Mouse (Mus musculus) midbrain, embryonic 14.5 days (tissue): Measurements from ENCODE around the gene Tent5c. TPM values are rescaled to one million over a fixed set of nuclear protein-coding genes. Genes with fewer than 3 reads are reported as not detected.

ENCODE experiments used
- ATAC-seq: fragments of 200-750 bp; cut with Nextera tagmentation; 2 replicates; pipeline ENCODE4 v1.8.0; 2017; ENCODE audit warnings: moderate number of reproducible peaks, moderate library complexity; ENCODE audit not compliant: low FRiP score, low TSS enrichment
- DNase-seq: peaks from one replicate; pipeline ENCODE4 v3.0.0-alpha.2; 2015
- H3K27ac ChIP-seq: fragments of 300-500 bp; sonication (generic); replicated peaks from 2 replicates; pipeline ENCODE4 v1.5.1; 2014; ENCODE audit warnings: mild to moderate bottlenecking, low read depth, low read length, moderate library complexity
- H3K27me3 ChIP-seq: fragments of 300-500 bp; sonication (generic); 2 replicates; pipeline ENCODE4 v1.6.1; 2014; ENCODE audit warnings: low read length, control low read depth, mixed read lengths; ENCODE audit not compliant: control insufficient read depth, insufficient read depth
- H3K36me3 ChIP-seq: fragments of 300-500 bp; sonication (generic); 2 replicates; pipeline ENCODE4 v1.6.1; 2014; ENCODE audit warnings: low read length, control low read depth; ENCODE audit not compliant: control insufficient read depth, insufficient read depth
- H3K4me1 ChIP-seq: fragments of 300-500 bp; sonication (generic); 2 replicates; pipeline ENCODE4 v1.6.1; 2014; ENCODE audit warnings: mild to moderate bottlenecking, antibody characterized with exemption, low read length, control low read depth; ENCODE audit not compliant: control insufficient read depth, insufficient read depth
- H3K4me2 ChIP-seq: fragments of 300-500 bp; sonication (generic); 2 replicates; pipeline ENCODE4 v1.6.1; 2014; ENCODE audit warnings: mild to moderate bottlenecking, low read length, moderate library complexity
- H3K4me3 ChIP-seq: fragments of 300-500 bp; sonication (generic); replicated peaks from 2 replicates; pipeline ENCODE4 v1.5.1; 2014; ENCODE audit warnings: low read depth, low read length
- H3K9ac ChIP-seq: fragments of 300-500 bp; sonication (generic); replicated peaks from 2 replicates; pipeline ENCODE4 v1.6.1; 2014; ENCODE audit warnings: mild to moderate bottlenecking, low read length, moderate library complexity
- H3K9me3 ChIP-seq: fragments of 300-500 bp; sonication (generic); 2 replicates; pipeline ENCODE4 v1.6.1; 2016; ENCODE audit warnings: low read length, control low read depth, mixed read lengths; ENCODE audit not compliant: control insufficient read depth
- WGBS: fragments of 180-500 bp; shearing (Covaris S2); extraction: QIAGEN DNeasy Blood & Tissue Kit; methylation state at CpG from one replicate; pipeline ENCODE4 v1.1.7; 2014; 5-methylcytosine and 5-hydroxymethylcytosine counted together
- polyA plus RNA-seq: library from polyadenylated mRNA; unstranded; fragments of >200 nt; fragmentation: Nextera tagmentation; extraction: Ambion mirVana; gene quantifications from 2 replicates; pipeline ENCODE4 v1.2.1, GENCODE M21; 2014

Tent5c gene
- polyA plus RNA-seq, 1 experiment from 2014 or later, result 3.2 TPM

- DNase-seq, result peak; percentile 61
- no peak overlapping the region for H3K9ac ChIP-seq
- ATAC-seq, result peak; percentile 29; the same call in 1 of the 2 replicates
- no peaks in the 10 kb centered on the region for H3K9me3 ChIP-seq
- 0 out of 2 replicates have a peak overlapping the region, but pooled peaks have one; percentile 15 for H3K4me2 ChIP-seq
- no peaks in the 10 kb centered on the region for H3K36me3 ChIP-seq
- peak overlapping the region; percentile 52; the same call in 1 of the 2 replicates for H3K27ac ChIP-seq
- H3K4me3 ChIP-seq, result no peak overlapping the region
- H3K27me3 ChIP-seq, result no peaks in the 10 kb centered on the region
- H3K4me1 ChIP-seq, result peaks cover 15% of the 10 kb centered on the region; the same call in 1 of the 2 replicates
- WGBS, result 21% methylated on average over 12 of the region's 12 CpGs
Measured at GRCm38 (mm10) chr3:100463160-100463958, 25.8 kb downstream of the Tent5c start.

GRCm38 (mm10) chr3:100462235-100463083 is 26.7 kb downstream of the Tent5c start:
- H3K27me3 ChIP-seq, result no peaks in the 10 kb centered on the region
- peaks cover 15% of the 10 kb centered on the region; the same call in 1 of the 2 replicates for H3K4me1 ChIP-seq
- H3K36me3 ChIP-seq, result no peaks in the 10 kb centered on the region
- peak; percentile 58; the same call in 1 of the 2 replicates for ATAC-seq
- DNase-seq, result peak; percentile 48
- H3K4me3 ChIP-seq, result no peak overlapping the region
- 24% methylated on average over 8 of the region's 8 CpGs for WGBS
- no peaks in the 10 kb centered on the region for H3K9me3 ChIP-seq
- no peak overlapping the region for H3K4me2 ChIP-seq
- H3K9ac ChIP-seq, result no peak overlapping the region
- peak overlapping the region; percentile 52; the same call in 1 of the 2 replicates for H3K27ac ChIP-seq

GRCm38 (mm10) chr3:100460510-100460909 is 28.6 kb downstream of the Tent5c start:
- Histone ChIP-seq H3K9ac (no peak overlapping the region), H3K9me3 (no peaks in the 10 kb centered on the region), H3K4me3 (no peak overlapping the region), H3K36me3 (no peaks in the 10 kb centered on the region), H3K4me1 (peaks cover 15% of the 10 kb centered on the region; the same call in 1 of the 2 replicates), H3K4me2 (no peak overlapping the region), H3K27me3 (no peaks in the 10 kb centered on the region), H3K27ac (no peak overlapping the region)
- ATAC-seq (no peak), DNase-seq (no peak)
- WGBS, result 97% methylated on average over 2 of the region's 2 CpGs

- DNase-seq, result no peak
- WGBS, result 95% methylated on average over 7 of the region's 7 CpGs
- ATAC-seq, result no peak
- Histone ChIP-seq H3K27ac (no peak overlapping the region), H3K36me3 (no peaks in the 10 kb centered on the region), H3K4me2 (no peak overlapping the region), H3K9me3 (no peaks in the 10 kb centered on the region), H3K9ac (no peak overlapping the region), H3K4me3 (no peak overlapping the region), H3K27me3 (no peaks in the 10 kb centered on the region), H3K4me1 (no peaks in the 10 kb centered on the region)
Measured at GRCm38 (mm10) chr3:100443798-100444500, 45.2 kb downstream of the Tent5c start.

GRCm38 (mm10) chr3:100442499-100442898 is 46.6 kb downstream of the Tent5c start:
- 90% methylated on average over 6 of the region's 6 CpGs for WGBS
- no peak for ATAC-seq
- H3K4me3 ChIP-seq, result no peak overlapping the region

GRCm38 (mm10) chr3:100440754-100441153 is 48.4 kb downstream of the Tent5c start:
- no peak overlapping the region for H3K4me2 ChIP-seq
- no peak overlapping the region for H3K9ac ChIP-seq
- DNase-seq (no peak), ATAC-seq (no peak)
- H3K4me3 ChIP-seq, result no peak overlapping the region
- H3K36me3 ChIP-seq, result no peaks in the 10 kb centered on the region
- WGBS, result 92% methylated on average over 4 of the region's 4 CpGs
- H3K27ac ChIP-seq, result no peak overlapping the region
- H3K27me3 ChIP-seq, result no peaks in the 10 kb centered on the region
- no peaks in the 10 kb centered on the region for H3K9me3 ChIP-seq
- H3K4me1 ChIP-seq, result no peaks in the 10 kb centered on the region

More at GRCm38 (mm10) chr3:100442499-100442898, 46.6 kb downstream of the Tent5c start:
- Histone ChIP-seq H3K9me3 (no peaks in the 10 kb centered on the region), H3K36me3 (no peaks in the 10 kb centered on the region), H3K27me3 (no peaks in the 10 kb centered on the region), H3K4me2 (no peak overlapping the region), H3K27ac (no peak overlapping the region), H3K4me1 (no peaks in the 10 kb centered on the region), H3K9ac (no peak overlapping the region)
- no peak for DNase-seq

GRCm38 (mm10) chr3:100440009-100440408 is 49.1 kb downstream of the Tent5c start:
- Histone ChIP-seq H3K9ac (no peak overlapping the region), H3K4me3 (no peak overlapping the region), H3K4me1 (no peaks in the 10 kb centered on the region), H3K4me2 (no peak overlapping the region), H3K27ac (no peak overlapping the region), H3K36me3 (no peaks in the 10 kb centered on the region), H3K9me3 (no peaks in the 10 kb centered on the region), H3K27me3 (no peaks in the 10 kb centered on the region)
- WGBS, result 72% methylated on average over 6 of the region's 6 CpGs
- 0 out of 2 replicates have a peak, but pooled peaks have one; percentile 10 for ATAC-seq
- peak; percentile 50 for DNase-seq

- ATAC-seq (no peak), DNase-seq (no peak)
- no peaks in the 10 kb centered on the region for H3K4me1 ChIP-seq
- no peak overlapping the region for H3K4me2 ChIP-seq
- no peaks in the 10 kb centered on the region for H3K27me3 ChIP-seq
- H3K27ac ChIP-seq, result no peak overlapping the region
- H3K9me3 ChIP-seq, result no peaks in the 10 kb centered on the region
- H3K9ac ChIP-seq, result no peak overlapping the region
- no peak overlapping the region for H3K4me3 ChIP-seq
- 81% methylated on average over 3 of the region's 3 CpGs for WGBS
- no peaks in the 10 kb centered on the region for H3K36me3 ChIP-seq
Measured at GRCm38 (mm10) chr3:100439088-100439487, 50.0 kb downstream of the Tent5c start.
